Mouse (Mus musculus): Measurements from ENCODE around the gene Tfe3. TPM values are rescaled to one million over a fixed set of nuclear protein-coding genes. Genes with fewer than 3 reads are reported as not detected.

Tfe3 gene
- polyA plus RNA-seq, 1 experiment from 2014 or later, result 27.7 TPM

GRCm38 (mm10) chrX:7728215-7728921, 34.0 kb upstream of the Tfe3 start, which contains the start of gene Praf2:
TSS of gene Praf2 (plus strand) at chrX:7728439.
- peak within 1 kb of the TSS; percentile 48 for H3K4me3 ChIP-seq (replicated peaks)
- H3K4me2 ChIP-seq, result peak within 1 kb of the TSS; percentile 60
- H3K27me3 ChIP-seq, result no peaks in the 10 kb centered on the region
- 16% methylated on average over 42 of the region's 42 CpGs for WGBS
- H3K36me3 ChIP-seq, result peaks cover 33% of the 10 kb centered on the region; the same call in 1 of the 2 replicates
- peak; percentile 90 for ATAC-seq (ENCODE audit: insufficient number of reproducible peaks, insufficient read depth, low FRiP score, low TSS enrichment, low read depth)
- H3K9me3 ChIP-seq, result no peaks in the 10 kb centered on the region
- peaks cover 7% of the 10 kb centered on the region; the same call in 1 of the 2 replicates for H3K4me1 ChIP-seq (replicated peaks)
- peak within 1 kb of the TSS; percentile 62; the same call in 1 of the 2 replicates for H3K27ac ChIP-seq
- peak within 1 kb of the TSS; percentile 53 for H3K9ac ChIP-seq (replicated peaks)

- Histone ChIP-seq H3K27me3 (no peaks in the 10 kb centered on the region), H3K27ac (0 out of 2 replicates have a peak overlapping the region, but pooled peaks have one; percentile 17), H3K4me1 (replicated peaks) (peaks cover 7% of the 10 kb centered on the region; the same call in 1 of the 2 replicates), H3K9ac (replicated peaks) (peak overlapping the region; percentile 53), H3K4me2 (peak overlapping the region; percentile 60), H3K9me3 (no peaks in the 10 kb centered on the region), H3K4me3 (replicated peaks) (peak overlapping the region; percentile 48), H3K36me3 (peaks cover 34% of the 10 kb centered on the region; the same call in 1 of the 2 replicates)
- 17% methylated on average over 4 of the region's 4 CpGs for WGBS
- ATAC-seq (ENCODE audit: insufficient number of reproducible peaks, insufficient read depth, low FRiP score, low TSS enrichment, low read depth), result 0 out of 2 replicates have a peak, but pooled peaks have one; percentile 0
These were observed 33.5 kb upstream of the Tfe3 start for GRCm38 (mm10) chrX:7728922-7729265.

GRCm38 (mm10) chrX:7733571-7734156, 28.7 kb upstream of the Tfe3 start:
- peaks cover 7% of the 10 kb centered on the region; the same call in 1 of the 2 replicates for H3K4me1 ChIP-seq (replicated peaks)
- H3K36me3 ChIP-seq, result peaks cover 28% of the 10 kb centered on the region; the same call in 1 of the 2 replicates
- H3K27ac ChIP-seq, result no peak overlapping the region
- H3K4me3 ChIP-seq (replicated peaks), result no peak overlapping the region
- WGBS, result 37% methylated on average over 25 of the region's 26 CpGs
- no peak overlapping the region for H3K4me2 ChIP-seq
- no peaks in the 10 kb centered on the region for H3K27me3 ChIP-seq
- H3K9ac ChIP-seq (replicated peaks), result no peak overlapping the region
- no peak for ATAC-seq (ENCODE audit: insufficient number of reproducible peaks, insufficient read depth, low FRiP score, low TSS enrichment, low read depth)
- H3K9me3 ChIP-seq, result no peaks in the 10 kb centered on the region

- Histone ChIP-seq H3K4me2 (no peak overlapping the region), H3K4me1 (replicated peaks) (no peaks in the 10 kb centered on the region), H3K36me3 (peaks cover 24% of the 10 kb centered on the region; the same call in 1 of the 2 replicates), H3K27me3 (no peaks in the 10 kb centered on the region), H3K4me3 (replicated peaks) (no peak overlapping the region), H3K27ac (no peak overlapping the region), H3K9ac (replicated peaks) (no peak overlapping the region), H3K9me3 (no peaks in the 10 kb centered on the region)
- 69% methylated on average over 14 of the region's 14 CpGs for WGBS
- ATAC-seq (ENCODE audit: insufficient number of reproducible peaks, insufficient read depth, low FRiP score, low TSS enrichment, low read depth), result no peak
These were observed 22.9 kb upstream of the Tfe3 start for GRCm38 (mm10) chrX:7739336-7740081.

GRCm38 (mm10) chrX:7740082-7740819, 22.1 kb upstream of the Tfe3 start:
- 58% methylated on average over 10 of the region's 10 CpGs for WGBS
- H3K4me1 ChIP-seq (replicated peaks), result no peaks in the 10 kb centered on the region
- H3K9ac ChIP-seq (replicated peaks), result no peak overlapping the region
- ATAC-seq (ENCODE audit: insufficient number of reproducible peaks, insufficient read depth, low FRiP score, low TSS enrichment, low read depth), result no peak
- no peak overlapping the region for H3K27ac ChIP-seq
- H3K36me3 ChIP-seq, result peaks cover 19% of the 10 kb centered on the region; the same call in 1 of the 2 replicates
- H3K9me3 ChIP-seq, result no peaks in the 10 kb centered on the region
- H3K4me3 ChIP-seq (replicated peaks), result no peak overlapping the region
- H3K4me2 ChIP-seq, result no peak overlapping the region
- H3K27me3 ChIP-seq, result no peaks in the 10 kb centered on the region

GRCm38 (mm10) chrX:7741103-7741502, 21.3 kb upstream of the Tfe3 start:
- H3K4me1 ChIP-seq (replicated peaks), result no peaks in the 10 kb centered on the region
- WGBS, result 73% methylated on average over 5 of the region's 5 CpGs
- H3K27me3 ChIP-seq, result no peaks in the 10 kb centered on the region
- peaks cover 12% of the 10 kb centered on the region; the same call in 1 of the 2 replicates for H3K36me3 ChIP-seq
- ATAC-seq (ENCODE audit: insufficient number of reproducible peaks, insufficient read depth, low FRiP score, low TSS enrichment, low read depth), result no peak
- H3K4me2 ChIP-seq, result no peak overlapping the region
- H3K4me3 ChIP-seq (replicated peaks), result no peak overlapping the region
- H3K27ac ChIP-seq, result no peak overlapping the region
- no peak overlapping the region for H3K9ac ChIP-seq (replicated peaks)
- no peaks in the 10 kb centered on the region for H3K9me3 ChIP-seq

- Histone ChIP-seq H3K36me3 (no peaks in the 10 kb centered on the region), H3K4me1 (replicated peaks) (no peaks in the 10 kb centered on the region), H3K4me3 (replicated peaks) (no peak overlapping the region), H3K9ac (replicated peaks) (no peak overlapping the region), H3K27me3 (no peaks in the 10 kb centered on the region), H3K4me2 (no peak overlapping the region), H3K27ac (no peak overlapping the region), H3K9me3 (no peaks in the 10 kb centered on the region)
- WGBS, result 56% methylated on average over 5 of the region's 5 CpGs
- no peak for ATAC-seq (ENCODE audit: insufficient number of reproducible peaks, insufficient read depth, low FRiP score, low TSS enrichment, low read depth)
These were observed 18.9 kb upstream of the Tfe3 start for GRCm38 (mm10) chrX:7743470-7743869.

GRCm38 (mm10) chrX:7744940-7745339, 17.4 kb upstream of the Tfe3 start:
- H3K36me3 ChIP-seq, result no peaks in the 10 kb centered on the region
- no peak for ATAC-seq (ENCODE audit: insufficient number of reproducible peaks, insufficient read depth, low FRiP score, low TSS enrichment, low read depth)
- H3K4me3 ChIP-seq (replicated peaks), result no peak overlapping the region
- H3K27ac ChIP-seq, result no peak overlapping the region
- 13% methylated on average over 1 of the region's 1 CpGs for WGBS
- H3K4me1 ChIP-seq (replicated peaks), result 0 out of 2 replicates have a peak, but pooled peaks cover 5% of the 10 kb centered on the region
- H3K9ac ChIP-seq (replicated peaks), result no peak overlapping the region
- H3K4me2 ChIP-seq, result no peak overlapping the region
- H3K9me3 ChIP-seq, result no peaks in the 10 kb centered on the region
- no peaks in the 10 kb centered on the region for H3K27me3 ChIP-seq

- Histone ChIP-seq H3K4me1 (replicated peaks) (0 out of 2 replicates have a peak, but pooled peaks cover 7% of the 10 kb centered on the region), H3K4me2 (no peak overlapping the region), H3K9me3 (no peaks in the 10 kb centered on the region), H3K27me3 (no peaks in the 10 kb centered on the region), H3K36me3 (no peaks in the 10 kb centered on the region), H3K9ac (replicated peaks) (no peak overlapping the region), H3K4me3 (replicated peaks) (no peak overlapping the region), H3K27ac (no peak overlapping the region)
- WGBS, result 85% methylated on average over 8 of the region's 8 CpGs
- ATAC-seq (ENCODE audit: insufficient number of reproducible peaks, insufficient read depth, low FRiP score, low TSS enrichment, low read depth), result no peak
These were observed 16.9 kb upstream of the Tfe3 start for GRCm38 (mm10) chrX:7745429-7745828.

GRCm38 (mm10) chrX:7750432-7751116, 11.8 kb upstream of the Tfe3 start, which contains the start of gene Ccdc120:
TSS of gene Ccdc120 (minus strand) at chrX:7750905.
- Histone ChIP-seq H3K9ac (replicated peaks) (peak within 1 kb of the TSS; percentile 68), H3K27me3 (no peaks in the 10 kb centered on the region), H3K4me3 (replicated peaks) (peak within 1 kb of the TSS; percentile 60), H3K4me2 (peak within 1 kb of the TSS; percentile 57), H3K27ac (no peak within 1 kb of the TSS), H3K9me3 (no peaks in the 10 kb centered on the region), H3K4me1 (replicated peaks) (0 out of 2 replicates have a peak, but pooled peaks cover 7% of the 10 kb centered on the region), H3K36me3 (no peaks in the 10 kb centered on the region)
- 10% methylated on average over 44 of the region's 56 CpGs for WGBS
- ATAC-seq (ENCODE audit: insufficient number of reproducible peaks, insufficient read depth, low FRiP score, low TSS enrichment, low read depth), result peak; percentile 80

Measured in limb, embryonic 12.5 days (tissue).